Mouse (Mus musculus): Measurements from ENCODE around the gene Msrb3.

Msrb3 gene

DNA sequence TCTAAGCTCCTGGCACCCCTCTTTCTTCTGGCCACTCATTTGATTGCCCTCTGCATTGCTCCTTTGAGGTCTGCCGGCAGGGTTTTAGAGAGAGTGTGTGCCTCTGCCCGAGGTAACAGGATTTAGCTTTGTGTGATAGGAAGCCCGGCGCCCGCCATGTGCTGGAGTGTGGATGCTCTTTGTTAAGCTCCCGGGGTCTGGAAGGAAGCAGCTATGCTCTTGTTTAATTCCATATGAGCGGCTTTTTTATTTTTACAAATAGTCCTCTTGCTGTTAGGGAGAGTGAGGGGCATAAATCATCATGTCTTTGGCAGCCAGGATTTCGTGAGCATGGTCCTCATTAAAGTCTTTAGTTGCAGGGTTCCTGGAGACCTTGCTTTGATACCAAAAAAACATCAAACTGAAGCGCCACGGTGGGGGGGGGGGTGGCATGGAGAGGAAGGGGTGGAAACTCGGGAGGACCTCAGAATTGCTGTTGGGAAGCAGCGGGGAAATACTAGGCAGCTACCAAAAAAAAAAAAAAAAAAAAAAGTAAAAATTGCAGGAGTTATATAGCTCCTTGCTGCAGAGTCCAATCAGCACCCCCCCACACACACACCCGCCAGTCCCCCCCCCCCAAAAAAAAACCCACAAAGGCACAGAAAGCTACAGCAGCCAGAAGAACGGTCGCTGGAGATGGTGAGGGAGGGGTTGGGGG is 154.3 kb downstream of the Msrb3 start:
- no peak for DNase-seq

DNA sequence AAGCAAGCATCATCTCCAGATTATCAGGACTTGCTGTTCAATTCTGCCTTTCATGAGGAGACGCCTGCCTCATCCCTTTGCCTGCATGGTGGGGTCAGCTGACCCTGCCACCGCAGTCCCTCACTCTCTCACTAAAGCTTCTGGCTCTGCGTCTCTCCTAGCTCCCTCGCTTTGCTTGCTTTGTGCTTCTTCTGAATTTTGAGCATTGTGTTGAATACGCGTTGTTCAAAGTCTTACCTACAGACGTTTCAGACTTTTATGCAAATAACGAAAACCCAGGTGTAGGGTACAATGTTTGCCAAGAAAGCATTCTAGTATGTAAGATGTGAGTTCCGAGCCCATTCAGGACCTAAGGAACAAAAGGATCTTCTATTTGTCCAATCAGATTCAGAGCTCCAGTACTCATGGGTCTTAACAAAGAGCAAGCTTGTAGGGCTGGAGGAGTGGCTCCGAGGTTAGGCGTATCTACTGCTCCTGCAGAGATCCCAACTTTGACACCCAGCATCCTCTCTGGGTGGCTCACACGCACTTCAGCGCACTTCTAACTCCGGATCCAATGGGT is 162.3 kb downstream of the Msrb3 start:
- DNase-seq: no peak

DNA sequence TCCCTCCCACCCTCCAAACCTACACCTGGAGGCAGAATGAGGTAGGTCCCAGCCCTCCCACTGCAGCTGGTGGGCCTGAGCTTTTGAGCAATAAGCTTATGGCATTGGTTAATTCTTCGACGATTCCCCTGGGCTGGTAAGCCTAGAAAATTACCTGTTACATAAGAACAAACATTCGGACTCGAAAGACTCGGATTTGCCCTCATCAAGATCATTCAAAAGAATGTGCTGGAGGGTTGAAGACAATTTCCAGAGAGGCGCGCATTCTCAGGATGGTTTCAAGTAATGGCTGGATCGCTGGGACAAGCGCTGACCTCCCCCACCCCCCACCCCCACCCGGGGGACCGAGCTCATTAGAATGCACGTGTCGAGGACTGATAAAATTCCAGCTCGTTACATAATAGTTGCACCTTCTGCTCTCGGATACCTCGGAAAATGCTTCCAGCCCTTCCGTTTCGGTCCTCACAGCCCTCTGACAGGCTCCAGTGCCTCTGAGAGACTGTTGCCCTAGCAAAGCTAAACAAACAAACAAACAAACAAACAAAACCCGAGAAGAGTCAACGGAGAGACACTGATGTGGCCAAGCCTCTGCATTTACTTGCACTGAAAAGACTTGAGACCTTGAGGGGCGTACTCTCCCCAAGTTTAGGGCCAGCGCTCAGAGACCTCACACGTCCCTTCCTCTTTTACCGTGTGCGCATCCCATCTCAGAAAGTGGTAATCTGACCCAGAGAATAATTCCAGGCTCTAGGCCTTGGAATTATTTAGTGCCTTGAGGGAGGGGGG is 163.0 kb downstream of the Msrb3 start:
- DNase-seq: no peak

DNA sequence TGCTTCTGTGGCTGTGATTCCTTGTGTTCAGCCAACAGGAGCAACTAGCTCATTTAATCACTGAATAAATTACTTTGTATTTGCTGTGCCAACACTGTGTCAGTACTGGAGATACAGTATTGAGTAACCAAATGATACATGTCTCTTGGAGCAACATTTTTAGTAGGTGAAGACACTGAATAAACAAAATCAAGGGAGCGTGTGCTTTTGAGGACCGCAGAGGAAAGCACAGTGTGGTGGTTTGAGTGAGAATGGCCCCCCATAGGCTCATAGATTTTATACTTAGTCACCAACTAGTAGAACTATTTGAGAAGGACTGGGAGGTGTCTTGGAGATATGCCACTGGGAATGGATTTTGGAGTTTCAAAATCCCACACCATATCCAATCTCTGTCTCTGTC is 164.5 kb downstream of the Msrb3 start:
- DNase-seq: no peak
